Mouse (Mus musculus): ENCODE results near the gene Git2. TPM values are rescaled to one million over a fixed set of nuclear protein-coding genes. Genes with fewer than 3 reads are reported as not detected.

The Git2 gene
- 10 to 100 TPM; 50.4 to 53.8 (median 52.0) TPM for total RNA-seq (2022)

DNA sequence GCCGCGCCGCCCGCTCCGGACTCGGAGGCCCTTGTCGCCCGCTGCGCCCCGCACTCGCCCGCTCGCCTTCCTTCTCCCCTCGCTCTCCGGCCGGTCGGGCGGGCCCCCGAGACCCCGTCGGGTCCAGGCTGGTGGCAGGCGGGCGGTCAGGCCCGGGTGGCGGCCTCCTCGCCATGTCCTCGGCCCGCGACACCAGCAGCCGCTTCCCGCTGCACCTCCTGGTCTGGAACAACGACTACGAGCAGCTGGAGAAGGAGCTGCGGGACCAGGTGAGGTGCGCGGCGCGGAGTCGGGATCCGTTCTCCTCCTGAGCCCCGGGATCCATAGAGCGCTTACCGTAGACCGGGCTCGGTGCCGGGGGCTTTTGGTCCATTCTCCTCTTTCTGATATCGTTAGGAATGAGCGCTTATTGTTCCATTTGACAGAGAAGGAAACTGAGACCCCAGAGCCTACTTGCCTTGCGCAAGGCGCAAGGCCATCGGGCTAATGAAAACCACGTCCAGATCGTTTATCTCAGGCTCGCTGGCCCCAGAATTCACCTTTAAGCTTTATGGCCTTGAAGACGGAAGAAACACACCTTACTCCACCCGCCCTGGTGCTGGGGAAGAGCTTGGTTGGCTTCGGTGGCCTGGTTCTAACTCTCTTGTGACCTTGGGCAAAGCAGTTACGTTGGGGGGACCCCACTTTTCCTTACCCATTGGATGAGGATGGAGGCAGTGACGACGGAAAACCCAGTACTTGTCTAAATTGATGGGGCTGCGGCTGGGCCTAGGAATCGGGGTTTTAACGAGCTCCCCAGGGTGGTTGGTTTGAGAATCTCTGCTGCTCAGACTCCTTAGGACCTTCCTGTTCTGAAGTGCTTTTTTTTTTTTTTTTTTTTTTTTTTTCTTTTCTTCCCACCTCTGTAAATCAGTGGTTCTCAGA, at the start of gene Git2:
Gene Git2 (minus strand): TSS at position 462 of the 924 bp plus-strand sequence.
- no peak for DNase-seq (ENCODE audit: low spot score in 2 of 2)

DNA sequence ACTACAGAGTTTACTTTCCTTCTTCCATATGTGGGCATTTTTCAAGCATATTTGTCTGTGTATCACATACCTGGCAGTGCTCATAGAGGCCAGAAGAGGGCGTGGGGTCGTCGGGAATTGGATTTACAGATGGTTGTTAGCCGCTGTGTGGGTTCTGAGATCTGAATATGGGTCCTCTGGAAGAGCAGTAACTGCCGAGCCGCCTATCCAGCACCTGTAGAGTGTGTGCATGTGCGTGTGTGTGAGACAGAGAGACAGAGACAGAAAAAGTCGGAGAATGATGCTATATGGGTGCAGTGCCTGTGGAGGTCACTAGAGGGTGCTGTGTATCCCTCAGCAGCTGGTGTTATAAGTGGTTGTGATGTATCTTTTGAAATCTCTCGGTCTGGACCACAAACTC, 48.9 kb upstream of the Git2 start:
- DNase-seq (ENCODE audit: low spot score in 2 of 2) = no peak

DNA sequence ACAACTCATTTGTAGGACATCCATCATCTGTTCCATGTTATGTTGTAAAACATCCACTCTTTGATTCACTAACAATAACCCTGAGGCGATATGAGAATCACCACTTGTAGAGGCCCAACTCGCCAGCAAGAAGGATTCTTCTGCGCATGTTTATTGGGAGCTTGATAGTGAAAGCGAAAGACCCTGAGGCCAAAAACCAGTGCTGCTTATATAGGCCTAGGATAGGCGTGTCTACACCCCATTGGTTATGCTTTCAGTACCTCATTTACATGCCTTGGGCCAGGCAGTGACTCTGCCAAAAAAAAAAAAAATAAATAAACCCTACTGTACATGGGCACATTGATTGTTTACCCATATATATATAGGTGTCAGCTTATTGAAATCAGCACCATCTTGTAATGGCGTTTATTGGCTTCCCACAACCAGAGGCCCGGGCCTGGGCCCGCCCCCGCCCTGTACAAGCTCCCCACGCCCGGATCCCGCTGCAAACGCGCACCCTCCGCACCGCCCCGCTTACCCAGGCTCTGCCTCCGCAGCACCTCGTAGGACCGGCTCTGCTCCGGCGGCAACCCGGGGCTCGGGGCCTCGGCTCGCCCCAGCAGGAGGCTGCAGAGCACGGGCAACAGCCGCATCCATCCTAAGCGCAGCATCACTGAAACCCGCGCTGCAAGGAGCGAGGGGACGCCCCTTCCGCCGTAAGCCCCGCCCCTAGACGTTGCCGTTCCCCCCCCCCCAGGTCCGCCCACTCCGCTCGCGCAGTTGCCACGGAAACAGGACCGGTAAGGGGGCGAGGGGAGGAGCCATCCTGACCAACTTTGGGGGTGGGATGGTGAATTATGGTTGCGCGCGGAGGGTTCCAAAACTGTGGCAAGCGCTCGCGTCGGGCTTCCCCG, 47.7 kb upstream of the Git2 start, which contains the start of gene 1500011B03Rik:
Gene 1500011B03Rik (minus strand): TSS at position 673 of the 893 bp plus-strand sequence.
- peak; percentile 46 to 73 for DNase-seq (ENCODE audit: low spot score in 2 of 2)

DNA sequence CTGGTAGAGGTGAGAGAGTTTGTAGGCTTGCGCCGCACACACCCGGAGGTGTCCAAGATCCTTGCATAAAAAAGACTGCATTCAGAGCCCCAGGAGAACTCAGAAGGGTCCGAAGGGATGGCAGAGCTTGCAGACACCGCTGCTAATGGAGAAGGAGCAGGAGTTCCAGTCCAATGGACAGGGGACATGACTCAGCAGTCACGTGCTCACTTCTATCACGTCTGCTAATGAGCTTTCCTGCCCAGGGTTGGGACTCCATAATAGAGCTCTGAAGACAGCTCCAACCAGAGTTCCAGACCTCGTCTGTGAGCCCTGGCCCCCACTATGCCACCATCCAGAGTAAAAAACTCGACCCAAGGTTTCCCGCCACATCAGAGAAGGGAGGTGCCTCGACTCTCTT, 42.8 kb upstream of the Git2 start:
- DNase-seq (ENCODE audit: low spot score in 2 of 2) = no peak

DNA sequence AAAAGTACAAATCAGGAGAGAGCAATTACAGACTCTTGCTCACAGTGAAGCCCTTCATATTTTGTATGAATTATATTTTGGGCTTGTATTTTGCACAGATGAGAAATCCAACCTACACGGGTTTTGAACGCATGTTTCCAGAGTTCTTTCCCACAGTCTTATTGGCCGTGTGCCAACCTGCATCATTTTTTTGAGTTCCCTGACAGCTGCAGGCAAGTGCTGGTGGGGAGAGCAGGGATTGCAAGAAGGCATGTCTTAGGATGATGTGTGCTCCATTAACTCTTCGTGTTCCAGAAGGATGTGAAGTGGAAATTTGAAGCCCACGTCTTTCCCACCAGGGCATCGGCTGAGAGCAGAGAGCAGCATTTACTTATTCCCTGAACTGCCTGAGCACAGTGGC, 41.3 kb upstream of the Git2 start:
- DNase-seq (ENCODE audit: low spot score in 2 of 2) = no peak

DNA sequence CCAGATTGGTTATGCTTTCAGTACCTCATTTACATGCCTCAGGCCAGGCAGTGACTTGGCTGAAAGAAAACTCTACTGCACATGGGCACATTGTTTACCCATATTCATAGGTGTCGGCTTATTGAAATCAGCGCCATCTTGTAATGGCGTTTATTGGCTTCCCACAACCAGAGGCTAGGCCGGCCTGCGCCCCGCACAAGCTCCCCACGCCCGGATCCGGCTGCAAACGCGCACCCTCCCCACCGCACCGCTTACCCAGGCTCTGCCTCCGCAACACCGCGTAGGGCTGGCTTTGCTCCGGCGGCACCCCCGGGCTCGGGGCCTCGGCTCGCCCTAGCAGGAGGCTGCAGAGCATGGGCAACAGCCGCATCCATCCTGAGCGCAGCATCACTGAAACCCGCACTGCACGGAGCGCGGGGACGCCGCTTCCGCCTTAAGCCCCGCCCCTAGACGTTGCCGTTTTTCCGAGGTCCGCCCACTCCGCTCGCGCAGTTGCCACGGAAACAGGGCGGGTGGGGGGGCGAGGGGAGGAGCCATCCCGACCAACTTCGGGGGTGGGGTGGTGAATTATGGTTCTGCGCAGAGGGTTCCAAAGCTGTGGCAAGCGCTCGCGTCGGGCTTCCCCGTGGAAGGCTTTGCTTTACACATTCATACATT, 38.3 kb upstream of the Git2 start:
- DNase-seq (ENCODE audit: low spot score in 2 of 2) = peak; percentile 79 to 88

DNA sequence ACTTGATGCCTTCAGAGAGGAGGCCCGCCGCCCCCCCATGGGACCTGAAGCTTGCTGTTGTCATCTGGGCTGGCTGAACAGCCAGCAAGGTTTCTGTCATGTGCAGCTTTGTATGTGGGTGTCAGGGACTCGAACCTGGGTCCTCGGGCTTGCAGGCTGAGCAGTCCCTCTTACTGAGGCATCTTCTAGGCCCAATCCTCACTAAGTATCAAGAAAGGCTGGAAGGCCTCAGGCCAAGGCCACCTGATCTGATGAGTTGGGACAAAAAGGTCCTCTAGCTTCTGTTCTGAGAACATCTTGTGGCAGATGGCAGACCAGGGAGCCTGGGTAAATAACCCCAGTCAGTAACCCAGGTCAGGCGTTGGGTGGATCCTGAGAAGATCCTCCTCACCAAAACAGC, 34.5 kb upstream of the Git2 start:
- DNase-seq (ENCODE audit: low spot score in 2 of 2) = no peak

DNA sequence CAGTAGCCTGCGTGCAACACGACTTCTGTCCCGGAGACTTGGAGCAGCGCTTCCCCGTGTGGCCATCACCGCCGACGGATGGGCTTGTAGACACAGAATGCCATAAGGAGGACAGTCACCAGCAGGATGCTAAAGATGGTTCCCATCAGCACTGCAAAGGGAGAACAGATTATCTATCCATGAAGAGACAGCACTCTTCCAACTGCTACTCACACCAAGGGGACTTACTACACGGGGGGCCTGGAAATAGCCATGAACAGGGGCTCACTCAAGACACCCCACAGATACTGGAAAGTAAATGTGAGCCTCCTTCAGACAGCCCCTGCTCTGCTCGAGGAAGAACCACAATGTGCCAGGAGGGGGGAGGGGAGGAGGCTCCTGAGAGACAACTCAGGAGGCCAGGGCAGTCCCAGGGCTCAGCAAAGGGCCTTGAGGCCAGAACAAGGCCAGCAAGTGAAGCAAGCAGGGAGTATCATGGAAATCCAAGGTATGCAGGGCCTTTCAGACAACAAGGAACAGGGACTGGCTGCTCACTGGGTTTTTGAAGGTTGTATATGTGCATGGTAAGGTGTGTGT, 34.0 kb upstream of the Git2 start:
- DNase-seq (ENCODE audit: low spot score in 2 of 2) = no peak

DNA sequence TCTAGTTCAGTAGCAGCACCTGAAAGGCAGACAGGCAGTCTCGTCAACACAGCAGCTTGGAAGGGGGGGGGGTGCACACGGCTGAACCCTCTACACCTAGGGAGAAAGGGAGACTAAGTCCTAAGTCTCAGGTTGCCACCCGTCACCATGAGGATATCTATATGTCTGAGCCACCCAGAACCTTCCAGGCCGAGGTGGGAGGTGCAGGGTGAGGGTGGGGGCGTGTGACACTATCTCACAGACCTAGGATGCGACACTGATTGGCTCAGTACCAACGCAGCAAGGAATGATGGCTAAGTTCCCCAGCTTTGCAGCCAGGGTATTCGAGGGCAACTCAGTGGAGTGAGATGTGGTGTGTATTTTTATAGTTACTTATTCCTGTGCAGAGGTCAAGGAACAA, 33.1 kb upstream of the Git2 start:
- no peak for DNase-seq (ENCODE audit: low spot score in 2 of 2)

DNA sequence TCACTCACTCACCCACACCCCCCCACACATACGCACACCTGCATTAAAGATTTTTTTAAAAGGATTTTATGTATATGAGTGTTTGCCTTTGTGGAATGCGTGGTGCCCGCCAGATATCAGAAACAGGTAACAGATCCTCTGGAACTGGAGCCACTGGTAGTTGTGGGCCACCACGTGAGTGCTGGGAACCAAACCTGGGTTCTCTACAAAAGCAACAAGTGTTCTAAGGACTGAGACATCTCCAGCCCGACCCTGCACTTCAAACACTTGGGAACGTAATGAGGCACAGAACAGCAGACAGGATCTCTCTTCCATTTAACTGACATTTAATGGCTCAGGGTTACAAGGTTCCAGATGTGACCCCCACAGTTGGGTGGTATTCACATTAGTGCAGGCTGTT, 32.6 kb upstream of the Git2 start:
- DNase-seq (ENCODE audit: low spot score in 2 of 2) = no peak

DNA sequence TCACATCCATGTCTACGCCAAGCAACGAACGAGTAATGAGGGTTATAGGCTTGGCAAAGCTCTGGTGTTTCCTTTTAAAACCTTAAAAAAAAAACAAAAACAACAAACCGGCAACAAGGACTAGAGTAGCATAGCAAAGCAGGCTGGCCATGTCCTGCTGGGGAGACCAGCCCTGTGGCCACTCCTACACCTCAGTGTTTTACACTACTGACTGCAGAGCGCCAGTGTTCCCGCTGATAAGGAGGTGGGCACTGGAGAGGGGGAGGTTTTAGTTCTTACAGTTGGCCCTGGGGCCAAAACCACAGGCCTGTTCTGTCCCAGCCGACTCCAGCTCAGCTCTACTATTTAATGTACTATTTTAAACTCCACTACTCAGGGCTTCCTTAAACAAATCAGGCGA, 32.2 kb upstream of the Git2 start:
- no peak for DNase-seq (ENCODE audit: low spot score in 2 of 2)

DNA sequence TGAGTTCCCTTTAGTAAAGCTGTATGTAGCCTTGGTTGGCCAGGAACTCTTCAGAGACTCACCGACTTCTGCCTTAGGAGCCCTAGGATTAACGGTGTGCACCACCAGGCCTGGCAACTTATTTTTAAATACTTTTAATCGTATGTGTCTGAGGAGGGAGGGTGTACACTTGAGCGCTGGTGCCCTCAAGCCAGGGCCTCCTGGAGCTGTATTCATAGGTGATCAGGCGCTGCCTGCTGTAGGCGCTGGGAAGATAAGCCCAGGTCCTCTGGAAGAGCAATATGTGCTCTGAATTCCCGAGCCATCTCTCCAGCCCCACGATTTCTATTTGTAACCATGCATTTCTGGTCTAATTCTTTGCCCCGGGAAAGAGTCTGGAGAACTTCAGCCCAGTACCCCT, 31.7 kb upstream of the Git2 start:
- DNase-seq (ENCODE audit: low spot score in 2 of 2) = no peak

DNA sequence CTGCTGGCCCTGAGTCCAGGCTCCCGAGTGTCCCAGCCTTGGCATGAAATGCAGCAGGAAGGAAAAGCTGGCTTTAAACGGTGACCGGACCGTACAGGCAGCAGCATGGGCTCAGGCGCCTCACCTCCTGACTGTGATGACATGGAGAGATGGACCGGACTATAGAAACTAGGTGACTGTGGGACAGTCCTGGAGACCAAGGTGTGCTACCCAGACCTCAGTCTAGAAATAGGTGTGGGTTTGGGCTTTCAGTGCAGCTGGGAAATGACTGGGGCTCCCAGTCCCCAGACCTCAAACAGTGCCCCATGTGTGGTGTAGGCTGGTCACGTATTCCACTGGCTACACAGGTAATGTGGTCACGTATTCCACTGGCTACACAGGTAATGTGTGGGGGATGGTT, 31.3 kb upstream of the Git2 start:
- DNase-seq (ENCODE audit: low spot score in 2 of 2) = no peak

DNA sequence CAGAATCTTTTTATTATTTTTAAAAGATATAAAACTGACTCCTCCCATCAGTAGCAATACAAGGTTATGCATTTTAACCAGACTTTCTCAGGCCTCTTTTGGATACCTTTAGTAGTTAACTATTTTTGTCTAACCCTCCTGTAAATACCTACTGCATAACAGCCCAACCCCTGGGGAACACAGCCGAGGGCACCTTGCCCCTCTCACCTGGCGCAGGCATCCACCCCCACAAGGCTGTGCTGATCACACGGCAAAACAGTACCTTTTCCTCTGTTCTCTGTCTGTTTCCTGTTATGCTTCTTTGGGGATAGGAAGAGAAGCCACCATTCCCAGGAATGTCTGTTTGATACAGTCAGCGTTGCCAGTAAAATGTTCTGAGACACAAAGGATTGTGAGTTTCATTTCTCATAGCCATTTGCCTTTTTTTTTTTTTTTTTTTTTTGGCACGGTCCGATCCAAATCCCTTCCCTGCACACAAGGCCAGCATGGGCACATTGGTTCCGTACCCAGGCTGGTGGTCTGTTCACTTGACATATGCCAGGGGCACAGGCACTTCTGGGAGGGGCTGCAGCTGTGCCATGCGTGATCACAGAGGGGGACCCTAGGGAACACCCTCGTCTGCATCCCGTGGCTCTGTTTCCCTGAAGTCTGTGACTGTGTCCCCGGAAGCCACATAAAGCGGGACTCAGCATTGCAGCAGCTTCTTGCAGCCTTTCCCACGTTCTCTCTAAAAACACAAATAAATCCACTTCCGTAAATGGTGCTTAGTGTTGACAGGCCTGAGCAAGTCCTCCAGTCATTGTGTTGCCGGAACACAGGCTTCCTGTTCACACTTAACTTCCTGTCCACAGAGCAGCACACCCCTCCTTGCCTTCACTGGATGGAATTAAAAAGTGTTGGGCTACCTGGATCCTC, 30.4 kb upstream of the Git2 start:
- DNase-seq (ENCODE audit: low spot score in 2 of 2) = no peak

DNA sequence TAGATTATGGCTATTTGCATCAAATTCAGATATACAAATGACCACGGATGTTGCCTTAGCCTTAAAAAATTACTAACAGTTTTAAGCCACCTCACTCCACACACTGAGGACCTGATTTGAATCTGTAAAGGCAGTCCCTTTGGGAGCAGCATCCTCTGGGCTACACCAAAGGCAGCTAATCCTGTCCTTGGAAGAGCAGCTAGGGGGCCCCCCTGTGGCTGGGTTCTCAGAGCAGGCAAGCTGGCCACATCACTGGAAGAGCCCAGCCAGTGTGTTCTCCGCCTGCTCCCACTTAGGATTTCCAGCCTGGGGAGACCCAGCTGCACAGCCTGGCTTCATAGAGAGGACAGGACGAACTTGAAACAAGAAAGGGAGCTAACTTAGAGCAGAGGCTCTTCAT, 29.6 kb upstream of the Git2 start:
- peak in 1 of 2 experiments; percentile 65 for DNase-seq (ENCODE audit: low spot score in 2 of 2)

DNA sequence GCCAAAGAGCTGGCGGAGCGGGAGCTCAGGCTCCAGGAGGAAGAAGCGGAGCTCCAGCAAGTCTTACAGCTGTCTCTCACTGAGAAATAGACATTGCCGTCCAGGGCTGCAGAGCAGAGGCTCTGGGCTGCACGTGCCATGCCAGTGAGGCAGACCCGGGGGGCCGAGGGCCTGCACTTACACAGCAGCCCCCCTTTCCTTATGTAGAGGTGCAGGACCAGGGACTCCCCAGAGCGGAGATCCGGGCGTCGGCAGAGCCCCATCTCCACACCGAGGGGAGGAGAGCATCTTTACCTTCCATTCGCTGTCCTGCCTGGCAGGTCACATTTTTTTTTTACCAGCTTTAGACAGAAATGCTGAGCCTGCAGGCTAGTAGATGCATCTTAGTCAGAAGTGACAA, 29.0 kb upstream of the Git2 start:
- DNase-seq (ENCODE audit: low spot score in 2 of 2) = no peak

DNA sequence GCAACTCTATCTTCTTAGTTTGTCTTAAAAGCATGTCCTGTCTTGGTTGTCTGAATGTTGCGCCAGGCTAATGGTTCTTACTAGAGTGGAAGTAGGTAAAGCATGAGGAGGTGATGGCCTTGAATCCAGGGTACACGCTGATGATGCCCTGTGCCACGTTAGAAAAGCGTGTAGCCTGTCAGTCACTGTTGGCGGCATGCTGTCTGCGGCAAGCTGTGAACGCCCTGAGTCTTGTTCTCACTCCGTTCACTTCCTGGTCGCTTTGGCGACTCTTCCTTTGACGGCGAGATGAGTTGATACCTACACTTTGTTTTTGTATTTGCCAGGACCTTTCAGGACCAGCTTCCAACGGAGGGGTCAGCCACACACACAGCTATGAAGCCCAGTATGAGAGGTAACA, 27.9 kb upstream of the Git2 start:
- DNase-seq (ENCODE audit: low spot score in 2 of 2) = no peak

DNA sequence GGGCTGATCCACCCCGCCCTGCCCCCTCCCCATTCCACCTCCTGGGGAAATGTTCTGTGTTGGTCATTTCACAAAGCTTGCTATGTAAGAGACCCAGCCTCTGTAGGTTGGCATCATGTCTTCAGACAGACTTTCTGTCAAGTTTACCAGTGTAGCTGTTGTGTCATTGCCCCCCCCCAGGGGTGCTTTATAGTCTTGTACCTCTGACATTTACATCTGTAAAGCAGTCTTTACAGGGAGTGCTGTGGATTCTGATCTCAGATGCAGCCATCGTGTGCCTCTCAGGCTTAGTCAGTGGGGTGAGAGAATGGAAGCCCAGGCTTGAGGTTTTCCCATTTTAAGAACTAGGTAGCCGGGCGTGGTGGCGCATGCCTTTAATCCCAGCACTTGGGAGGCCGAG, 26.5 kb upstream of the Git2 start:
- DNase-seq (ENCODE audit: low spot score in 2 of 2) = no peak

DNA sequence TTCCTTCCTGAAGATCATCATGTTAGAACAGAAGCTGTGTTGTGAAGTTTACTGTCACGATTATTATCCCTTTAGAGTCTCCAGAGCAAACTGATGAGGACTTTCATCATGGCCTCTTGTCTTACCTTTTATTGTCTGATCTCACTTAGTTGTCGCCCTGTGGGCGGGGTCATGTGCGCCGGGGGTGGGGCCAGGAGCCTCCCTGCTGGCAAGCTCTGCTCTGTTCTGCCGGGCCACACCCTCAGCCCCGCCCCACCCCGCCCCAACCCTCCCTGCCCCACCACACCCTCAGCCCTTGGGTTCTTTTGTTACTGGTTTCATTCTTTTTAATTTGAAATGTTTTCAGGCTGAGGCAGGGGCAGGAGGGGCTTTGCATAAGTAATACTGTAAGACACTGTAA, 25.7 kb upstream of the Git2 start:
- DNase-seq (ENCODE audit: low spot score in 2 of 2) = no peak

DNA sequence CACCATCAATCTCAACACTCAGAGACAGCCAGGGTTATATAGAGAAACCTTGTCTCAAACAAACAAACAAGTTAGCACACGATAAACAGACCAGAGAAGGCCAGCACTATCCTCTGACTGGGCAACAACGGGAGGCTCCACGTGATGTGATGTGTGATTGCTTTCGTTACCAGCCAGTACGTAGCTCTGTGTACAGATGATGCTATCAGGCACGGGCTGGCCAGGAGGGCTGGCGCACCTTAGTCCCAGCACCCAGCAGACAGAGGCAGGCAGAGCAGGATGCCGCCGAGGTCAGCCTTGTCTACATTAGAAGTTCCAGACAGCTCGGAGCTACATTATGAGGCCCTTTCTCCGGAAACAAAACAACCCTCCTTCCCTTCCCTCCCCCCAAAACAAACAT, 24.5 kb upstream of the Git2 start:
- DNase-seq (ENCODE audit: low spot score in 2 of 2) = no peak

Data from left cerebral cortex, adult 8-10 months (tissue).